Mouse (Mus musculus) lung, postnatal 36 days (tissue): Measurements from ENCODE around the gene Rin3.

Experiments used
- DNase-seq: peaks from one replicate; pipeline ENCODE4 v3.0.0; 2022; ENCODE audit warnings: mixed read lengths

Rin3 gene

DNA sequence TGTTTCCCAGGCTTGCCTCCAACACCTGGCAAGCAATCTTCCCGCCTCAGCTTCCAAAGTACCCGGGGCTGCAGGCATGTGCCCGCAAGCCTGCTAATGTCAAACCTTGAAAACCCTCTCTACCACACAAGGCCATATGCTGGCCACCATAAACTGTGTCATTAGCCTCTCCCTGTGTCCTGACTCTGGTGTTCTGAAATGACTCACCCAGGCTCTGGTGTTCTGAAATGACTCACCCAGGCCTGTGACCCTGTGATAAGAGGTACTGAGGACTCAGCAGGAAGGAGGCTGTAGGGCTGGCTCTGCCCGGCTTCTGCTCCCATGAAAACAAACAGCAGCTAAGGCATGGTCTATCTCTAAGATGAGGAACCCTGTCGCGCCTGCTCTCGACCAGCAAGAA, 143.4 kb downstream of the Rin3 start:
- DNase-seq, result no peak

- DNase-seq, result no peak
Measured at GRCm38 (mm10) chr12:102429656-102430055, 146.8 kb downstream of the Rin3 start.

- DNase-seq, result no peak
Measured at GRCm38 (mm10) chr12:102430228-102430627, 147.4 kb downstream of the Rin3 start.

- peak; percentile 67 for DNase-seq
Measured at GRCm38 (mm10) chr12:102432238-102432637, 149.4 kb downstream of the Rin3 start.

DNA sequence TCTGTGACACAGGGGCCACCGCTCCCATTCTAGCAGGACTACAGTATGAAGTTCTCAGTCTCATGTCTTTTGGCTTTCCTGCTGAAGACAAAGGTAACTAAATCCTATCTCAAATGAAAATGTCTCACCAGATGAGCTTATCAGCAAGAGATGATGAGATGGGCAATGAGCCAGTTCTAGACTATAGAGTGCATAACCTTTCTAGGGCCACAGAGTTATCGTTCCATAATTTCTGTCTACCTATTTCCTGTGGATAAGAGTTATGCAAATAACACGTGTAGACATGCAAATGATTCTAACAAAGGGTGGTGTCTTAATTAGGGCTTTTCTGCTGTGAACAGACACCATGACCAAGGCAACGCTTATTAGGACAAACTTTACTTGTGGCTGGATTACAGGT, 151.3 kb downstream of the Rin3 start:
- DNase-seq, result no peak

DNA sequence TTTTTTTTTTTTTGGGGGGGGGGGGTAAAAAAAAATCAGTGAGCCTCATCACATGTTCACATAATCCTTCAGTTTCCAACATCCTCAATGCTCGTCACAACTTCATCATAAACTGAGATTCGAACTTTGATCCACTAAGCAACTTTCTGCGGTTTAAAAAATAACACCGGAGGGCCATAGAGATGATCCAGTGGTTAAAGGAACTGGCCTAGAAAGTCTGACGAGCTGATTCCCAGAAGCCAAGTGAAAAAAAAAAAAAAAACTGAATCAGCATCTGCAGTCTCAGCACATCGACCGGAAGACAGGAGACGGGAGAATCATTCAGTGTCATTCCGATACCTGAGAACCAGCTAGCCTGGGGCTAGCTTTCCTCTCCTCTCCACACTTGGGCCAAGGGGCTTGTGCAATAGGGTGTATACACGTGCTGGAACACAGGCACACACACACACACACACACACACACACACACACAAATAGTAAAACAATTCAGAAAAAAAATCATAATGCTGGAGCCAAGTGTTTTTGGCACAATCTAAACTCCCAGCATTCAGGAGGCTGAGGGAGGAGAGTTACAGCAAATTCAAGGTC, 154.2 kb downstream of the Rin3 start:
- DNase-seq, result no peak

DNA sequence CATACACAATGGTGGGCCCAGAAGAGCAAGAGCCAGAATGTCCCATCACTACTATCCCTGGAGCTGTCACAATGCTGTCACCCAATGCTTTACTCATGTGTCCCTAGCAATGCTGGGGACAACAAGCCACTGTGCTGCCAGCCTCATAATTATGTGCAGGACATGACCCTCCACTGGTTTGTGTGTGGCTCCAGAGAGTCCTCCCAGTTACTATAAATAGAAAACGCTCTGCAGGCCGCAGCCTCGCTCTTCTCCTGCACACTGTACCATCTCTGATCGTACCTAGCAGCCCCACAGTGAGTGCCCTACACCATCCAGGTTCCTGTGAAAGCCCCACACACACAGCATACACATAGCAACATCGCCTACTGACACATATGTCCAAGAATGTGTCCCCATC, 155.1 kb downstream of the Rin3 start:
- DNase-seq, result no peak

GRCm38 (mm10) chr12:102438983-102439631, 156.3 kb downstream of the Rin3 start:
- DNase-seq, result no peak

DNA sequence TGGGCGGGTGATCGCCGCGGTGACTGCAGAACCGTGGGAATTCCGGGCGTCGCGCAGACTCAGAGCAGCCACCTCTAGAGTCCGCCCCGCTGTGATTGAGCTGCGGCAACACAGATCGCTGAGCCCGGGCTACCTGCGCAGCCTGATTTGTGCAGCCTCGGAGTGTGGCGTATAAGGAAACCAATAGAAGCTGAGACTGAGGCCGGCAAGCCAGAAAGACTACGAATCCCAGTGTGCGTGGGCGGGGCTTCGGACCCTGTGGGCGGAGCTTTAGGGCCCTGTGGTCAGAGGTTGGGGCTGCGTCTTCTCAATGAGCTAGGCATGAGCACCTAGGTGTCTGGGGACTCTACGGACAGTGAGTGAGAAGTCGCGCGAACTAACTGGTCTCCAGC, 156.8 kb downstream of the Rin3 start, which contains the start of gene Lgmn:
TSS of gene Lgmn (minus strand) at position 182 of the 392 bp plus-strand sequence.
- DNase-seq, result peak; percentile 100
